Mouse (Mus musculus) midbrain, embryonic 14.5 days (tissue): ENCODE results near the gene Fkbp8. TPM values are rescaled to one million over a fixed set of nuclear protein-coding genes. Genes with fewer than 3 reads are reported as not detected.
A peak's percentile ranks its signal among the peaks of the same experiment; 100 is the strongest.

Experiments used
- ATAC-seq: fragments of 200-750 bp; cut with Nextera tagmentation; 2 replicates; pipeline ENCODE4 v1.8.0; 2017; ENCODE audit warnings: moderate number of reproducible peaks, moderate library complexity; ENCODE audit not compliant: low FRiP score, low TSS enrichment
- DNase-seq: peaks from one replicate; pipeline ENCODE4 v3.0.0-alpha.2; 2015
- H3K27ac ChIP-seq: fragments of 300-500 bp; sonication (generic); replicated peaks from 2 replicates; pipeline ENCODE4 v1.5.1; 2014; ENCODE audit warnings: mild to moderate bottlenecking, low read depth, low read length, moderate library complexity
- H3K27me3 ChIP-seq: fragments of 300-500 bp; sonication (generic); 2 replicates; pipeline ENCODE4 v1.6.1; 2014; ENCODE audit warnings: low read length, control low read depth, mixed read lengths; ENCODE audit not compliant: control insufficient read depth, insufficient read depth
- H3K36me3 ChIP-seq: fragments of 300-500 bp; sonication (generic); 2 replicates; pipeline ENCODE4 v1.6.1; 2014; ENCODE audit warnings: low read length, control low read depth; ENCODE audit not compliant: control insufficient read depth, insufficient read depth
- H3K4me1 ChIP-seq: fragments of 300-500 bp; sonication (generic); 2 replicates; pipeline ENCODE4 v1.6.1; 2014; ENCODE audit warnings: mild to moderate bottlenecking, antibody characterized with exemption, low read length, control low read depth; ENCODE audit not compliant: control insufficient read depth, insufficient read depth
- H3K4me2 ChIP-seq: fragments of 300-500 bp; sonication (generic); 2 replicates; pipeline ENCODE4 v1.6.1; 2014; ENCODE audit warnings: mild to moderate bottlenecking, low read length, moderate library complexity
- H3K4me3 ChIP-seq: fragments of 300-500 bp; sonication (generic); replicated peaks from 2 replicates; pipeline ENCODE4 v1.5.1; 2014; ENCODE audit warnings: low read depth, low read length
- H3K9ac ChIP-seq: fragments of 300-500 bp; sonication (generic); replicated peaks from 2 replicates; pipeline ENCODE4 v1.6.1; 2014; ENCODE audit warnings: mild to moderate bottlenecking, low read length, moderate library complexity
- H3K9me3 ChIP-seq: fragments of 300-500 bp; sonication (generic); 2 replicates; pipeline ENCODE4 v1.6.1; 2016; ENCODE audit warnings: low read length, control low read depth, mixed read lengths; ENCODE audit not compliant: control insufficient read depth
- WGBS: fragments of 180-500 bp; shearing (Covaris S2); extraction: QIAGEN DNeasy Blood & Tissue Kit; methylation state at CpG from one replicate; pipeline ENCODE4 v1.1.7; 2014; 5-methylcytosine and 5-hydroxymethylcytosine counted together
- polyA plus RNA-seq: library from polyadenylated mRNA; unstranded; fragments of >200 nt; fragmentation: Nextera tagmentation; extraction: Ambion mirVana; gene quantifications from 2 replicates; pipeline ENCODE4 v1.2.1, GENCODE M21; 2014

The Fkbp8 gene
- polyA plus RNA-seq, 1 experiment from 2014 or later = 328 TPM

DNA sequence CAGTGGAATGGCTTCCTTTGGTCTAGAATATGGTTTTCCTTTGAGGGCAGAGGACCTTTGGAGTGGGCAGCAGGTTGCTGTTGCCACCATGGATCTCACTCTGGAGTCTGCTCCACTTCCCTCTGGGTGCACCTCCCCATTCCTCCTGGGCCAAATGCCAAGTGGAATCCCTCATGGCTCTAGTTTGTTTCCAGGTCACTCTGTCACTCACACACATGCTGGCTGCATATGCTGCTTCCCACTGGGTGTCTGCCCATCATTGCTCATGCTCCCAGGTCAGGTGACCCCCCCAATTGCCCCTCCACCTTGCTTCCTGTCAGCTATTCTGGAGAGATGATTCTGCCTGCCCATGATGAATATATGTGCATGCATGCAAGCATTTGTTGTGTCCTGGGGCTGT is 26.2 kb downstream of the Fkbp8 start:
- Histone ChIP-seq H3K36me3 (peaks cover 4% of the 10 kb centered on the region; the same call in 1 of the 2 replicates), H3K9me3 (no peaks in the 10 kb centered on the region), H3K4me3 (no peak overlapping the region), H3K9ac (no peak overlapping the region), H3K27ac (no peak overlapping the region), H3K4me2 (no peak overlapping the region), H3K27me3 (no peaks in the 10 kb centered on the region), H3K4me1 (0 out of 2 replicates have a peak, but pooled peaks cover 2% of the 10 kb centered on the region)
- DNase-seq = peak; percentile 58
- no peak for ATAC-seq

DNA sequence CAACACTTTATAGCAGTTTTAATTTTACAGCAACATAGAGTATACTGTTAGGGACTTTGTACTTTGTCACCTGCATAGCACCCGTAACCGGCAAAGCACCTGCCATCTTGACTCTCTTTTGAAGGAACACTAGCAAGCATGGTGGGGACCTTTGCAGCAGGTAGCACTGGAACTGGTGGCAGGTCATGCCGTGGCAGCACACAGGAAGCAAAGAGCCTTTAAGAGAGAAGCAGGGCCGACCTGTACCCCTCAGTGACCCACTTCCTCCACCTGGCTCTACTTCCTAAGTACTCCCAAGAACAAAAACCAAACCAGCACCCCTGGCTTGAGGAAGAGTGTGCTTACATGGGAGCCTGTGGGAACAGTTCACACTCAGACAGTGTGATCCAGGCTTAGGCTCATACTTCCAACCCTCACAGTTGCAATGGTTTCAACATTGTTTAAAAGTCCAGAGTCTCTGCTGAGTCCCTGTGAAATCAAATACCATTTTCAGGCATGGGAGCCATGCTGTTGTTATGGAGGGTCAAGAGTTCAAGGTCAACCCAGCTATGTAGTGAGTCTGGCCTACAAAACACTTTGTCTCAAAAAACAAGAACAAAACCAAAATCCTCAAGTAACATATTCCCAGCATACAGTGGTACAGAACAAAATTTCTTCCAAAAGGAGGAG is 27.7 kb downstream of the Fkbp8 start:
- DNase-seq (no peak), ATAC-seq (no peak)
- Histone ChIP-seq H3K4me3 (no peak overlapping the region), H3K36me3 (peaks cover 6% of the 10 kb centered on the region; the same call in 1 of the 2 replicates), H3K4me2 (no peak overlapping the region), H3K27me3 (no peaks in the 10 kb centered on the region), H3K9me3 (no peaks in the 10 kb centered on the region), H3K27ac (no peak overlapping the region), H3K9ac (no peak overlapping the region), H3K4me1 (0 out of 2 replicates have a peak, but pooled peaks cover 2% of the 10 kb centered on the region)
- WGBS = 96% methylated on average over 4 of the region's 4 CpGs

DNA sequence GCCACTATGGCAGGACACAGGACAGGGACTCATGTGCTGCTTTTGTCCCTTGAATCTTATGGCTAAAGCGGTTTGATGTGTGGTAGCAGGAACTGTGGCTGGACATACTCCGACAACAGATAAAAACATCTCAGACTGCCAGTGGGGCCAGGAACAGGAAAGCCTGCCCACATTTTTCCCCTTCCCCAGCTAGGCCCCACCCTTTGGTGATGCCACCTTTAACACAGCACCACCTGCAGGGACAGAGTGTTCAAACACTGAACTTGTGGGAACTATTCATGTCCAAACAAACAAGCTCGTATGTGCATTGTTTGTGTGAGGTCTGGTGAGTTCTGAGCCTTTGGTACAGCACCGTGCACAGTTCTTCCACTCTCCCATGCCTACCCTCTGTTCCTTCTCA is 30.8 kb downstream of the Fkbp8 start:
- Histone ChIP-seq H3K36me3 (peaks cover 6% of the 10 kb centered on the region; the same call in 1 of the 2 replicates), H3K9me3 (no peaks in the 10 kb centered on the region), H3K4me3 (no peak overlapping the region), H3K9ac (no peak overlapping the region), H3K27me3 (no peaks in the 10 kb centered on the region), H3K27ac (no peak overlapping the region), H3K4me1 (no peaks in the 10 kb centered on the region), H3K4me2 (no peak overlapping the region)
- ATAC-seq (no peak), DNase-seq (no peak)
- WGBS = 87% methylated on average over 4 of the region's 4 CpGs

DNA sequence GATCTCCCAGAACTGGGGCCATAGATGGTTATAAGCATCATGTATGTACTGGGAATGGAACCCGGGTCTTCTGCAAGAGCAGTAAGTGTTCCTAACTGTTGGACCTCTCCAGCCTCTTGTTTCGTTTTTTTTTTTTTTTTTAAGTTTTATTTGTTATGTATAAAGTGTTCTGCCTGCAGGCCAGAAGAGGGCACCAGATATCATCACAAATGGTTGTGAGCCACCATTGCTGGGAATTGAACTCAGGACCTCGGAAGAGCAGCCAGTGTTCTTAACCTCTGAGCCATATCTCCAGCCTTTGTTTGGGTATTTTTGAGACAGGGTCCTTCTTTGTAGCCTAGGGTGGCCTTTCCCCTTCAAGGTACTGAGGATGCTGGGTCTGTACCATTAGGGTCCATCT is 31.5 kb downstream of the Fkbp8 start:
- Histone ChIP-seq H3K4me1 (no peaks in the 10 kb centered on the region), H3K27ac (no peak overlapping the region), H3K9me3 (no peaks in the 10 kb centered on the region), H3K4me3 (no peak overlapping the region), H3K27me3 (no peaks in the 10 kb centered on the region), H3K36me3 (peaks cover 6% of the 10 kb centered on the region; the same call in 1 of the 2 replicates), H3K4me2 (no peak overlapping the region), H3K9ac (no peak overlapping the region)
- DNase-seq (no peak), ATAC-seq (no peak)
- WGBS = 82% methylated on average over 3 of the region's 3 CpGs

DNA sequence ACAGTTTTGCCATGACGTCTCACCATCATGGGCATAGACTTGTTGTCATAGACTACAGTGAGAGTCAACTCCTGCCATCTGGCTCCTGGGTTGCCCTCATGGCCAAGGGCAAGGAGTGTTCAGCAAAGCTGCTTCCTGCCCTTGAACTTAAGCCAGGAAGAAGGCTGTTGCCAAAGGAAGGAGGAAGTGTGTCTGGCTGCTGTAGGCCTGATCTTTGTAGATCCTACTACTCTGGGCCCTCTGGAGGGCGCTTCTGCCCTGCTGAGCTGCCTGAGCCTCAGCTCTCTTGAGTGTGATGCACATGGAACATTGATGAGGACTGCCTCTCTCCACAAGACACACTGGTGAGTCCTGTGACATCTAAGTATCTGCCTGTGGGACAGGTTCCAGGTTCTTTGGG is 32.6 kb downstream of the Fkbp8 start:
- no peak overlapping the region for H3K27ac ChIP-seq
- ATAC-seq (no peak), DNase-seq (no peak)
- no peaks in the 10 kb centered on the region for H3K4me1 ChIP-seq
- no peaks in the 10 kb centered on the region for H3K27me3 ChIP-seq
- H3K4me2 ChIP-seq = no peak overlapping the region
- H3K9me3 ChIP-seq = no peaks in the 10 kb centered on the region
- WGBS = 93% methylated on average over 2 of the region's 2 CpGs
- no peak overlapping the region for H3K4me3 ChIP-seq
- no peak overlapping the region for H3K9ac ChIP-seq
- peaks cover 6% of the 10 kb centered on the region; the same call in 1 of the 2 replicates for H3K36me3 ChIP-seq

DNA sequence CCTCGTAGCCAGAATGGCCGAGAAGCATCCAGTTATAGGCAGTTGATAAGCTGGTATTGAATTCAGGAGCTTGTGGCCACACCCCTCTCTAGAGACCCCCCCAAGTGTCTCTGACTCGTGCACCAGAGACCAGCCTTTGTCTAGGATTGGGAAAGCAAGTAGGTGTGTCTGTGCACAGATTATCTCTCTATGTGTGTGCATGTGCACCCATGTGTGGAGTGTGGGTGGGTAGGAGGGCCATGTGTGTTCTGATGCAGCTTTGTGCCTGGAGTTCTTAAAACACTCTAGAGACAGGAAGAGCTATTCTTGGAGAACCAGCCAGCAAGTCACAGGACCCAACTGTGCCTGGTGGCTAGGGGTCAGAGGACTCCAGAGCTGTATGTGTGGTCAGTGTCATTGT is 33.0 kb downstream of the Fkbp8 start:
- Histone ChIP-seq H3K4me1 (no peaks in the 10 kb centered on the region), H3K36me3 (peaks cover 6% of the 10 kb centered on the region; the same call in 1 of the 2 replicates), H3K4me2 (no peak overlapping the region), H3K9me3 (no peaks in the 10 kb centered on the region), H3K27me3 (no peaks in the 10 kb centered on the region), H3K9ac (no peak overlapping the region), H3K27ac (no peak overlapping the region), H3K4me3 (no peak overlapping the region)
- 65% methylated on average over 3 of the region's 3 CpGs for WGBS
- DNase-seq = no peak
- ATAC-seq = no peak

DNA sequence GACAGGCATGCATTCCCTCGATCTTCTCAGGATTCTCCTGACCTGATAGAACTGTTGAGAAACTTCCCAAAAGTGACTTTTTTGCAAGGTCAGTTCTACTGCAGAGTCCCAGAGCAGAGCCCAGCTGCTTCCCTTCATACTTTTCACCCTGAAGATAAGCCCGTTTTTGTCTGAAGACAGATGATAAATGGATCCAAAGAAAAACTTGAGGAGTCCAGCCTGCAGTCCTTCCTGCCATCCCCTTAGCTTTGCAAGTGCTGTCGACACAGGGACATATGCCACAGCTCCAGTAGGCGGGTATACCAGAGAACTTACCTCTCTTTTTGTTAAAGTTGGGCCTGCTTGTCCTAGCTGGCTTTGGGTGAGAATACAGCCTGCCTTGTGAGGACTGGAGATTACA is 33.8 kb downstream of the Fkbp8 start:
- WGBS = 75% methylated on average over 4 of the region's 4 CpGs
- H3K36me3 ChIP-seq = peaks cover 6% of the 10 kb centered on the region; the same call in 1 of the 2 replicates
- no peak for ATAC-seq

DNA sequence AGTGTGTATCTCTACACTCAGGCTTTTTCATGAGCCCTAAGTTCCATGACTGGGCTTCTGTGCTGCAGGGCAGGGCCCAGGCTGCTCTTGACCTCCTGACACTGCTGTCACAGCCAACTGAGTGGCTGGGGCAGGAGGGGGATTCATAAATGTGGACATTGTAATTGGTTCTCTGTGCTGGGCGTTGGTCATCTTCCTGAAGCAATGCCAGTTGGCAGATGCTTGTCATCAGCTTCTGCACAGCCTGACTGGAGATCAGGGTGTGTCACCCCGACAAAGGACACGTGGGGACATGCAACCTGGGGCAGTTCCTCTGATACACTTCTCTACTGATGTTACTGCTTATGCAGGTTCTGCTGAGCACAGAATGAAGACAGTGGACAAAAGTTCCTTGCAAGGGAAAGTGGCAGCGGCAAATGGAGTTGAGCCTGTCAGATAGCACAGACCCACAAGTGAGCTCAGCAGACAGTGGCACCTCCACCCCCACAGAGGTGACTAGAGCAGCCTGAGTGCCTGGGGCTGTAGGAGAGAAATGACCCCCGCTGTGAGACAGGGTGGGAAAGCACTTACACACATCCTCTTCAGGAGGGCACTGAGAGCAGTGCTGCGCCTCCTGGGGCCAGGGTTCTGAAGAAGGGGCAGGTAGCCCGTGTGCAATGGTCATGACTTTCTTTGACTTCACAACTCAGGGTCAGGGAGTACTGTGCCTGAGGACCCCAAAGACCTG is 34.4 kb downstream of the Fkbp8 start:
- H3K4me3 ChIP-seq = no peak overlapping the region
- no peak overlapping the region for H3K9ac ChIP-seq
- no peaks in the 10 kb centered on the region for H3K9me3 ChIP-seq
- no peak overlapping the region for H3K4me2 ChIP-seq
- ATAC-seq (no peak), DNase-seq (no peak)
- H3K4me1 ChIP-seq = no peaks in the 10 kb centered on the region
- H3K27ac ChIP-seq = no peak overlapping the region
- H3K27me3 ChIP-seq = no peaks in the 10 kb centered on the region
- 87% methylated on average over 7 of the region's 7 CpGs for WGBS
- peaks cover 6% of the 10 kb centered on the region; the same call in 1 of the 2 replicates for H3K36me3 ChIP-seq

More for the DNA sequence above, 33.8 kb downstream of the Fkbp8 start:
- Histone ChIP-seq H3K9me3 (no peaks in the 10 kb centered on the region), H3K27me3 (no peaks in the 10 kb centered on the region), H3K27ac (no peak overlapping the region), H3K4me1 (no peaks in the 10 kb centered on the region), H3K9ac (no peak overlapping the region), H3K4me3 (no peak overlapping the region), H3K4me2 (no peak overlapping the region)
- no peak for DNase-seq

DNA sequence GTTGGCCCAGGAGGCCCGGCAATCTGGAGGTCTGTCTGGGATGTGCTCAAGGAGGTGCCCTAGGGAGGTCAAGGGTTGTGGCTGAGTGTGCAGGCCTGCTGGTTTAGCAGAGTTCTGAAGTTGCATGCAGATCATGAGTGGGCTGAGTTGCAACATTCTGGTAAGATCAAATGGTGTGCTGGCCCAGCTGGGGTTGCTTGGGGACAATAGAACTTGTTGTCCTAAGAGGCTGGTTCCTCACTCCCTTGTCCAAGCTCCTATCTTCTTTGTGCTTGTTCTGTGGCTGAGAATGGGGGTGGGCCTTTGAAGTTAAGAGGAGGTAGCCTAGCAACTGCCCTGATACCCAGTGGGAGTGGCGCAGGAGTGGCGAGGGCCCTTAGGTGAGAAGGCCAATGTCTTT is 35.3 kb downstream of the Fkbp8 start:
- 83% methylated on average over 3 of the region's 3 CpGs for WGBS
- Histone ChIP-seq H3K9ac (no peak overlapping the region), H3K4me2 (no peak overlapping the region), H3K27ac (no peak overlapping the region), H3K4me3 (no peak overlapping the region), H3K36me3 (0 out of 2 replicates have a peak, but pooled peaks cover 3% of the 10 kb centered on the region), H3K9me3 (no peaks in the 10 kb centered on the region), H3K4me1 (no peaks in the 10 kb centered on the region), H3K27me3 (no peaks in the 10 kb centered on the region)
- ATAC-seq (no peak), DNase-seq (no peak)
